In the genomic region with DNA sequence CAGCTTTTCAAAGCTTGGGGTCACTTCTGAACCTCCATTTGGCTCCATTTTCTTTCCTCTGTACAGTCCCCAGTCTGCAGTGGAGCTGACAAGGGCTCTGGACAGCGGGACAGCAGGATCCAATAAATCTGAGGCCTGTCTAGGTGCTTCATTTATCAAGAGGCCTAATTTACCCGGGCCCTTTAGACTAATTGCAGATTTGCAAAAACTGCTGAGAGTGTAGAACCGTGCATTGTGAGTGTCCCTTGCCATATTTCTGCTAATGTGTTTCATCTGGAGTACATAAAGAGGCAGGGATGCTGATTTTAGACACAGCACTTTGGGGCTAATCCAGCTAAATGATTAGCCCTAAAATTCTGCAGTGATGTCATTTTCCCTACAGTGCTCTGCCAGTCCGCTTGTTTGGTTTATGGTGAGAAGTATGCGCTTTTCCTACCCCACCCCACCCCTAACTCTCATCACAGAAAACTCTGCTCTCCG, we compare ENCODE assay signal across 15 mouse cellular contexts.
DNase-seq lines count a peak whose midpoint lies in the region; ATAC-seq lines count a peak whose summit lies in the region.
"Had no signal": no experiment of that assay in that cellular context is flagged by ENCODE, and none has a peak within 500 bp of the region (broad histone marks: within the 10 kb centered on the region; RNA-seq: fewer than 3 reads in every experiment).

No protein-coding gene starts in this region.

- no peak overlapping the region for H3K9ac ChIP-seq in hindbrain, embryonic 13.5 days
- no peak overlapping the region for H3K9ac ChIP-seq in embryonic facial prominence, embryonic 12.5 days
- H3K9ac ChIP-seq: liver, embryonic 14.5 days had no signal

- WGBS in hindbrain, embryonic 13.5 days, result 50% methylated on average over 6 of the region's 6 CpGs
- 71% methylated on average over 6 of the region's 6 CpGs for WGBS in hindbrain, embryonic 10.5 days
- WGBS in embryonic facial prominence, embryonic 12.5 days, result 26% methylated on average over 6 of the region's 6 CpGs
- WGBS in limb, embryonic 10.5 days, result 21% methylated on average over 6 of the region's 6 CpGs

- peaks cover 27% of the 10 kb centered on the region for H3K4me1 ChIP-seq in hindbrain, embryonic 13.5 days (replicated peaks)
- H3K4me1 ChIP-seq in hindbrain, embryonic 10.5 days (replicated peaks), result peaks cover 11% of the 10 kb centered on the region
- peaks cover 18% of the 10 kb centered on the region for H3K4me1 ChIP-seq in embryonic facial prominence, embryonic 12.5 days
- H3K4me1 ChIP-seq in limb, embryonic 10.5 days, result peaks cover 32% of the 10 kb centered on the region

- DNase-seq in hindbrain, embryonic 10.5 days (ENCODE audit: low spot score), result no peak
- DNase-seq in NIH3T3 (ENCODE audit: low read depth), result peak; percentile 52
- DNase-seq in limb, embryonic 10.5 days (ENCODE audit: low spot score), result no peak
- no peak for DNase-seq in layer of hippocampus, postnatal 36 days
- DNase-seq in heart, postnatal 4 days, result no peak
- DNase-seq in adrenal gland, postnatal 36 days, result no peak
- DNase-seq: cerebellum, adult 9-10 months; kidney, postnatal 36 days; right cerebral cortex, postnatal 25 days had no signal

- no peaks in the 10 kb centered on the region for H3K27me3 ChIP-seq in hindbrain, embryonic 13.5 days
- H3K27me3 ChIP-seq in hindbrain, embryonic 10.5 days (ENCODE audit: insufficient read depth, poor library complexity, severe bottlenecking), result no peaks in the 10 kb centered on the region
- H3K27me3 ChIP-seq in embryonic facial prominence, embryonic 12.5 days, result no peaks in the 10 kb centered on the region; the same call in 1 of the 2 replicates
- H3K27me3 ChIP-seq in limb, embryonic 10.5 days (ENCODE audit: low read depth, poor library complexity, severe bottlenecking), result peaks cover 15% of the 10 kb centered on the region; the same call in 1 of the 2 replicates

- no peaks in the 10 kb centered on the region for H3K9me3 ChIP-seq in hindbrain, embryonic 13.5 days
- no peaks in the 10 kb centered on the region for H3K9me3 ChIP-seq in hindbrain, embryonic 10.5 days
- no peaks in the 10 kb centered on the region for H3K9me3 ChIP-seq in embryonic facial prominence, embryonic 12.5 days
- no peaks in the 10 kb centered on the region for H3K9me3 ChIP-seq in limb, embryonic 10.5 days (replicated peaks)

- no peaks in the 10 kb centered on the region for H3K36me3 ChIP-seq in hindbrain, embryonic 13.5 days
- H3K36me3 ChIP-seq in hindbrain, embryonic 10.5 days, result no peaks in the 10 kb centered on the region
- H3K36me3 ChIP-seq in embryonic facial prominence, embryonic 12.5 days, result no peaks in the 10 kb centered on the region
- H3K36me3 ChIP-seq in limb, embryonic 10.5 days, result no peaks in the 10 kb centered on the region

- H3K4me2 ChIP-seq in hindbrain, embryonic 13.5 days, result no peak overlapping the region
- H3K4me2 ChIP-seq in embryonic facial prominence, embryonic 12.5 days (replicated peaks), result no peak overlapping the region
- H3K4me2 ChIP-seq: heart, embryonic 11.5 days had no signal

- H3K27ac ChIP-seq in hindbrain, embryonic 13.5 days, result no peak overlapping the region
- no peak overlapping the region for H3K27ac ChIP-seq in hindbrain, embryonic 10.5 days
- peak overlapping the region; percentile 63 for H3K27ac ChIP-seq in embryonic facial prominence, embryonic 12.5 days
- peak overlapping the region; percentile 69 for H3K27ac ChIP-seq in limb, embryonic 10.5 days
- H3K27ac ChIP-seq: liver, embryonic 14.5 days had no signal

- 0 out of 2 replicates have a peak, but pooled peaks have one; percentile 17 for ATAC-seq in hindbrain, embryonic 13.5 days (ENCODE audit: low FRiP score)
- 0 out of 2 replicates have a peak, but pooled peaks have one; percentile 43 for ATAC-seq in embryonic facial prominence, embryonic 12.5 days (ENCODE audit: insufficient number of reproducible peaks, insufficient read depth, low FRiP score, low TSS enrichment)

- no peak overlapping the region for H3K4me3 ChIP-seq in hindbrain, embryonic 13.5 days
- no peak overlapping the region for H3K4me3 ChIP-seq in hindbrain, embryonic 10.5 days
- H3K4me3 ChIP-seq in embryonic facial prominence, embryonic 12.5 days, result no peak overlapping the region
- H3K4me3 ChIP-seq in limb, embryonic 10.5 days, result no peak overlapping the region
- H3K4me3 ChIP-seq: erythroblast, embryonic 14.5 days; megakaryocyte, embryonic 14.5 days had no signal

Comparison
In these comparisons a context has a peak if more than half of its experiments do, and no peak if none do; other contexts are left out.
1. H3K27ac ChIP-seq: peak in embryonic facial prominence, embryonic 12.5 days (single experiment) and limb, embryonic 10.5 days (single experiment); none in hindbrain, embryonic 13.5 days (single experiment) and hindbrain, embryonic 10.5 days (single experiment).